Mouse (Mus musculus) cerebellum, adult 2 months (tissue): Measurements from ENCODE around the gene Slco1a5. TPM values are rescaled to one million over a fixed set of nuclear protein-coding genes. Genes with fewer than 3 reads are reported as not detected.

Source experiments
- DNase-seq, 2 experiments: peaks; one replicate each; pipeline ENCODE4 v3.0.0; 2021
- H3K27ac ChIP-seq: fragments of 200-500 bp; 2 replicates; pipeline ENCODE4 v1.5.1; 2012; ENCODE audit warnings: low read length, control low read depth, inconsistent platforms; ENCODE audit not compliant: insufficient read depth
- H3K27me3 ChIP-seq: fragments of 200-500 bp; 2 replicates; pipeline ENCODE4 v1.6.1; 2012; ENCODE audit warnings: inconsistent platforms, mild to moderate bottlenecking, low read length, moderate library complexity; ENCODE audit not compliant: control insufficient read depth, insufficient read depth
- H3K4me1 ChIP-seq: fragments of 200-500 bp; 2 replicates; pipeline ENCODE4 v1.6.1; 2011; ENCODE audit warnings: low read length; ENCODE audit not compliant: control insufficient read depth, insufficient read depth
- H3K4me3 ChIP-seq: fragments of 200-500 bp; replicated peaks from 2 replicates; pipeline ENCODE3; 2011; ENCODE audit warnings: mild to moderate bottlenecking, low read depth, low read length, control low read depth; ENCODE audit not compliant: insufficient read depth
- CTCF ChIP-seq: fragments of 200-500 bp; IDR thresholded peaks from 2 replicates; pipeline ENCODE4 v1.5.1; 2011; ENCODE audit warnings: low read depth, mild to moderate bottlenecking, control low read depth, low read length, moderate library complexity, borderline replicate concordance; ENCODE audit not compliant: insufficient read depth
- POLR2A ChIP-seq: fragments of 200-500 bp; IDR thresholded peaks from 2 replicates; pipeline ENCODE4 v1.6.1; 2011; ENCODE audit warnings: low read length, control low read depth, borderline replicate concordance; ENCODE audit not compliant: insufficient read depth
- WGBS: fragments of 180-500 bp; shearing (Covaris S2); methylation state at CpG from one replicate; pipeline ENCODE4 v1.1.7; 2018; 5-methylcytosine and 5-hydroxymethylcytosine counted together
- polyA plus RNA-seq: library from polyadenylated mRNA; depleted of rRNA; stranded (reverse); fragments of >200 nt; gene quantifications from 2 replicates; pipeline ENCODE4 v1.2.3, GENCODE M21; 2012; rRNA removed

Gene Slco1a5
- 0.13 and 0.36 TPM in 2 replicates for polyA plus RNA-seq

- TF ChIP-seq POLR2A (no peak), CTCF (no peak)
- WGBS: 10% methylated on average over 4 of the region's 4 CpGs
- Histone ChIP-seq H3K27ac (no peak within 1 kb of the TSS), H3K4me1 (no peaks in the 10 kb centered on the region), H3K4me3 (no peak within 1 kb of the TSS), H3K27me3 (no peaks in the 10 kb centered on the region)
- DNase-seq: no peak
Measured at GRCm38 (mm10) chr6:142322881-142323280, at the start of gene Slco1a5. Slco1a5 (minus strand) TSS chr6:142322981.

- H3K27ac ChIP-seq: no peak overlapping the region
- H3K4me3 ChIP-seq: no peak overlapping the region
- no peaks in the 10 kb centered on the region for H3K27me3 ChIP-seq
- TF ChIP-seq POLR2A (no peak), CTCF (no peak)
- DNase-seq: no peak
- WGBS: 93% methylated on average over 3 of the region's 3 CpGs
- H3K4me1 ChIP-seq: no peaks in the 10 kb centered on the region
Measured at GRCm38 (mm10) chr6:142369568-142369967, 46.8 kb upstream of the Slco1a5 start.

GRCm38 (mm10) chr6:142367565-142367964, 44.8 kb upstream of the Slco1a5 start:
- 98% methylated on average over 3 of the region's 3 CpGs for WGBS
- DNase-seq: no peak
- TF ChIP-seq CTCF (no peak), POLR2A (no peak)
- Histone ChIP-seq H3K27me3 (no peaks in the 10 kb centered on the region), H3K4me1 (no peaks in the 10 kb centered on the region), H3K27ac (no peak overlapping the region), H3K4me3 (no peak overlapping the region)

GRCm38 (mm10) chr6:142366473-142367018, 43.8 kb upstream of the Slco1a5 start:
- DNase-seq: no peak
- TF ChIP-seq CTCF (no peak), POLR2A (no peak)

GRCm38 (mm10) chr6:142365742-142366472, 43.1 kb upstream of the Slco1a5 start:
- no peak for TF ChIP-seq CTCF
- TF ChIP-seq POLR2A: no peak
- Histone ChIP-seq H3K27ac (no peak overlapping the region), H3K4me3 (no peak overlapping the region), H3K4me1 (no peaks in the 10 kb centered on the region), H3K27me3 (no peaks in the 10 kb centered on the region)
- 91% methylated on average over 8 of the region's 8 CpGs for WGBS
- no peak for DNase-seq

More at GRCm38 (mm10) chr6:142366473-142367018, 43.8 kb upstream of the Slco1a5 start:
- Histone ChIP-seq H3K4me3 (no peak overlapping the region), H3K27me3 (no peaks in the 10 kb centered on the region), H3K4me1 (no peaks in the 10 kb centered on the region), H3K27ac (no peak overlapping the region)
- 89% methylated on average over 10 of the region's 10 CpGs for WGBS

- WGBS: 46% methylated on average over 9 of the region's 9 CpGs
Measured at GRCm38 (mm10) chr6:142363019-142363576, 40.3 kb upstream of the Slco1a5 start.

GRCm38 (mm10) chr6:142362036-142362435, 39.3 kb upstream of the Slco1a5 start:
- Histone ChIP-seq H3K4me3 (no peak overlapping the region), H3K4me1 (no peaks in the 10 kb centered on the region), H3K27me3 (no peaks in the 10 kb centered on the region), H3K27ac (no peak overlapping the region)
- 91% methylated on average over 6 of the region's 6 CpGs for WGBS
- no peak for DNase-seq
- no peak for TF ChIP-seq POLR2A
- no peak for TF ChIP-seq CTCF

More at GRCm38 (mm10) chr6:142363019-142363576, 40.3 kb upstream of the Slco1a5 start:
- Histone ChIP-seq H3K27ac (no peak overlapping the region), H3K4me3 (no peak overlapping the region), H3K27me3 (no peaks in the 10 kb centered on the region), H3K4me1 (no peaks in the 10 kb centered on the region)
- peak; percentile 35; the same call in 1 of the 2 replicates for TF ChIP-seq CTCF
- TF ChIP-seq POLR2A: no peak
- DNase-seq: no peak
